Mouse (Mus musculus) liver, adult 2 months (tissue): Measurements from ENCODE around the gene Cdhr4. TPM values are rescaled to one million over a fixed set of nuclear protein-coding genes. Genes with fewer than 3 reads are reported as not detected.

Experiments
- DNase-seq: peaks from one replicate; pipeline ENCODE4 v3.0.0-alpha.2; 2011; ENCODE audit warnings: low read depth, low spot score; ENCODE audit errors: extremely low read depth
- H3K27ac ChIP-seq: fragments of 200-500 bp; replicated peaks from 2 replicates; pipeline ENCODE4 v1.5.1; 2012; ENCODE audit warnings: low read depth, mild to moderate bottlenecking, control low read depth, inconsistent platforms, low read length; ENCODE audit not compliant: insufficient read depth
- H3K27me3 ChIP-seq: fragments of 200-500 bp; 2 replicates; pipeline ENCODE4 v1.6.1; 2012; ENCODE audit warnings: mild to moderate bottlenecking, moderate library complexity, low read length, inconsistent platforms; ENCODE audit not compliant: control insufficient read depth, insufficient read depth
- H3K36me3 ChIP-seq: fragments of 200-500 bp; 2 replicates; pipeline ENCODE4 v1.6.1; 2012; ENCODE audit warnings: low read length, inconsistent platforms; ENCODE audit not compliant: control insufficient read depth, insufficient read depth
- H3K4me1 ChIP-seq: fragments of 200-500 bp; 2 replicates; pipeline ENCODE4 v1.6.1; 2011; ENCODE audit warnings: low read length; ENCODE audit not compliant: control insufficient read depth, insufficient read depth
- H3K4me3 ChIP-seq: fragments of 200-500 bp; 2 replicates; pipeline ENCODE4 v1.5.1; 2011; ENCODE audit warnings: low read depth, mild to moderate bottlenecking, control low read depth, low read length, moderate library complexity; ENCODE audit not compliant: insufficient read depth
- H3K79me2 ChIP-seq: fragments of 200-500 bp; 2 replicates; pipeline ENCODE4 v1.6.1; 2012; ENCODE audit warnings: inconsistent platforms, mild to moderate bottlenecking, low read length, moderate library complexity; ENCODE audit not compliant: control insufficient read depth, insufficient read depth
- H3K9ac ChIP-seq: fragments of 200-500 bp; 2 replicates; pipeline ENCODE4 v1.6.1; 2012; ENCODE audit warnings: low read depth, mild to moderate bottlenecking, control low read depth, inconsistent platforms, low read length
- CTCF ChIP-seq: fragments of 200-500 bp; IDR thresholded peaks from 2 replicates; pipeline ENCODE4 v1.5.1; 2011; ENCODE audit warnings: low read depth, low read length, control low read depth
- POLR2A ChIP-seq: fragments of 200-500 bp; IDR thresholded peaks from 2 replicates; pipeline ENCODE4 v1.6.1; 2011; ENCODE audit warnings: low read length, control low read depth; ENCODE audit not compliant: insufficient read depth; ENCODE audit errors: extremely low read depth
- WGBS: fragments of 180-500 bp; shearing (Covaris S2); methylation state at CpG from one replicate; pipeline ENCODE4 v1.1.7; 2018; 5-methylcytosine and 5-hydroxymethylcytosine counted together
- polyA plus RNA-seq: library from polyadenylated mRNA; depleted of rRNA; stranded (reverse); fragments of >200 nt; gene quantifications from 2 replicates; pipeline ENCODE4 v1.2.3, GENCODE M21; 2012
- total RNA-seq: library from RNA; depleted of rRNA; stranded (reverse); fragments of >200 nt; gene quantifications from 2 replicates; pipeline ENCODE4 v1.2.3, GENCODE M21; 2014

Gene Cdhr4
- total and polyA plus RNA-seq, 2 experiments: 0.44 TPM; not detected in 1

- H3K4me1 ChIP-seq: no peaks in the 10 kb centered on the region
- DNase-seq: no peak
- no peak for TF ChIP-seq POLR2A
- no peak for TF ChIP-seq CTCF
- no peaks in the 10 kb centered on the region for H3K36me3 ChIP-seq
- H3K27me3 ChIP-seq: no peaks in the 10 kb centered on the region
- WGBS: 96% methylated on average over 21 of the region's 21 CpGs
- H3K9ac ChIP-seq: no peak overlapping the region
- H3K27ac ChIP-seq: no peak overlapping the region
- H3K4me3 ChIP-seq: no peak overlapping the region
- H3K79me2 ChIP-seq: no peaks in the 10 kb centered on the region
Observed at GRCm38 (mm10) chr9:107995513-107995912, 3.2 kb downstream of the Cdhr4 start.

GRCm38 (mm10) chr9:107996049-107996448 is 3.8 kb downstream of the Cdhr4 start, which contains the start of gene Gm20662:
Gene Gm20662 (plus strand): TSS chr9:107996349.
- H3K4me1 ChIP-seq: no peaks in the 10 kb centered on the region
- WGBS: 97% methylated on average over 5 of the region's 5 CpGs
- no peak for DNase-seq

GRCm38 (mm10) chr9:108001922-108002770 is 9.8 kb downstream of the Cdhr4 start, which contains the start of gene Ip6k1:
Gene Ip6k1 (plus strand): TSS chr9:108002501.
- Histone ChIP-seq H3K4me1 (peaks cover 16% of the 10 kb centered on the region), H3K27me3 (no peaks in the 10 kb centered on the region), H3K27ac (peak within 1 kb of the TSS; percentile 81), H3K4me3 (peak within 1 kb of the TSS; percentile 91), H3K9ac (peak within 1 kb of the TSS; percentile 93), H3K79me2 (peaks cover 15% of the 10 kb centered on the region; the same call in 1 of the 2 replicates), H3K36me3 (no peaks in the 10 kb centered on the region)
- TF ChIP-seq POLR2A (peak; percentile 60; the same call in 1 of the 2 replicates), CTCF (no peak)
- under 1% methylated on average over 51 of the region's 51 CpGs for WGBS
- DNase-seq: peak; percentile 99

More at GRCm38 (mm10) chr9:107996049-107996448, 3.8 kb downstream of the Cdhr4 start, which contains the start of gene Gm20662:
- Histone ChIP-seq H3K27me3 (no peaks in the 10 kb centered on the region), H3K79me2 (no peaks in the 10 kb centered on the region), H3K4me3 (no peak within 1 kb of the TSS), H3K36me3 (no peaks in the 10 kb centered on the region), H3K27ac (no peak within 1 kb of the TSS), H3K9ac (no peak within 1 kb of the TSS)
- no peak for TF ChIP-seq POLR2A

GRCm38 (mm10) chr9:108002778-108003530 is 10.7 kb downstream of the Cdhr4 start:
- Histone ChIP-seq H3K9ac (peak overlapping the region; percentile 93), H3K79me2 (peaks cover 19% of the 10 kb centered on the region; the same call in 1 of the 2 replicates), H3K27me3 (no peaks in the 10 kb centered on the region), H3K4me1 (peaks cover 16% of the 10 kb centered on the region), H3K27ac (peak overlapping the region; percentile 81), H3K4me3 (peak overlapping the region; percentile 91), H3K36me3 (no peaks in the 10 kb centered on the region)
- under 1% methylated on average over 50 of the region's 50 CpGs for WGBS
- peak; percentile 37 for DNase-seq
- TF ChIP-seq CTCF (no peak), POLR2A (no peak)

GRCm38 (mm10) chr9:108003531-108003890 is 11.2 kb downstream of the Cdhr4 start:
- H3K27ac ChIP-seq: no peak overlapping the region; the same call in 1 of the 2 replicates
- TF ChIP-seq CTCF (no peak), POLR2A (no peak)
- H3K79me2 ChIP-seq: peaks cover 25% of the 10 kb centered on the region; the same call in 1 of the 2 replicates
- H3K4me1 ChIP-seq: peaks cover 19% of the 10 kb centered on the region
- no peaks in the 10 kb centered on the region for H3K36me3 ChIP-seq
- H3K9ac ChIP-seq: peak overlapping the region; percentile 58
- 32% methylated on average over 8 of the region's 8 CpGs for WGBS
- peak overlapping the region; percentile 91; the same call in 1 of the 2 replicates for H3K4me3 ChIP-seq
- DNase-seq: no peak
- H3K27me3 ChIP-seq: no peaks in the 10 kb centered on the region
